Mouse (Mus musculus): ENCODE data around the gene Tbp. TPM values are rescaled to one million over a fixed set of nuclear protein-coding genes. Genes with fewer than 3 reads are reported as not detected.

The Tbp gene
- total and polyA plus RNA-seq, 3 experiments: 9.6 to 20.4 (median 10.9) TPM

DNA sequence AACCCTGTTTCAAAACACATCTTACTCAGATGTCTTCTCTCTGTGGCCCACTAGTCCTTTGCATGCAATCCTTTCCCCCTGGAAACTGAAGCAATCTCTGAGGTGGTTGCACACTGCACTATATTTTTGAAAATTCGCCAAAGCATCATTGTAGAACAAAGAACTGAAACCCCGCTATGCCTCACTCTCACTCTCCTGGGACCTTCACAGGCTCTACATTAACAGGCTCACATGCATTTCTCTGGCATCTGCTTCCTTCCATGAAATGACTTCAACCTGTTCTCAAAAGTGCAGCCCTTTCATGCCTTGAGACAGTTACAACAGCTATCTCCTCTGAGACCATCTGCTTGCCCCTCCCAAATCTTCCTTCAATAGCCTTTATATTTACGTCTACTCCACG, 46.8 kb downstream of the Tbp start:
- H3K27me3 ChIP-seq (ENCODE audit: control insufficient read depth, insufficient read depth, low read length): no peaks in the 10 kb centered on the region
- H3K79me2 ChIP-seq (replicated peaks; ENCODE audit: control insufficient read depth, insufficient read depth, low read length): no peaks in the 10 kb centered on the region
- H3K27ac ChIP-seq: no peak overlapping the region
- H3K9ac ChIP-seq (ENCODE audit: low read depth, low read length): no peak overlapping the region
- no peak for DNase-seq
- no peak for TF ChIP-seq EP300 (IDR thresholded peaks at IDR 0.05; ENCODE audit: insufficient read depth, low read depth, low read length)
- TF ChIP-seq POLR2A (IDR thresholded peaks at IDR 0.05; ENCODE audit: insufficient read depth, low read depth, low read length): no peak
- TF ChIP-seq CTCF (IDR thresholded peaks at IDR 0.05): no peak
- intact Hi-C loops (cut with DNase I): no loop called here
- no peaks in the 10 kb centered on the region for H3K4me1 ChIP-seq (ENCODE audit: control insufficient read depth, insufficient read depth, low read length)
- H3K4me3 ChIP-seq: no peak overlapping the region
- H3K36me3 ChIP-seq (ENCODE audit: control insufficient read depth, insufficient read depth, low read length): no peaks in the 10 kb centered on the region
- 59% methylated on average over 4 of the region's 4 CpGs for WGBS

- whole genome bisulfite sequencing: 69% methylated on average over 1 of the region's 1 CpGs
- Histone ChIP-seq H3K79me2 (replicated peaks; ENCODE audit: control insufficient read depth, insufficient read depth, low read length) (no peaks in the 10 kb centered on the region), H3K4me1 (ENCODE audit: control insufficient read depth, insufficient read depth, low read length) (no peaks in the 10 kb centered on the region), H3K27me3 (ENCODE audit: control insufficient read depth, insufficient read depth, low read length) (no peaks in the 10 kb centered on the region), H3K27ac (no peak overlapping the region), H3K9ac (ENCODE audit: low read depth, low read length) (no peak overlapping the region), H3K36me3 (ENCODE audit: control insufficient read depth, insufficient read depth, low read length) (no peaks in the 10 kb centered on the region), H3K4me3 (no peak overlapping the region)
- TF ChIP-seq POLR2A (IDR thresholded peaks at IDR 0.05; ENCODE audit: insufficient read depth, low read depth, low read length) (no peak), CTCF (IDR thresholded peaks at IDR 0.05) (no peak), EP300 (IDR thresholded peaks at IDR 0.05; ENCODE audit: insufficient read depth, low read depth, low read length) (no peak)
- DNase-seq: no peak
- intact Hi-C loops (cut with DNase I): no loop called here
Observed at GRCm38 (mm10) chr17:15549713-15550112, 50.0 kb downstream of the Tbp start.

DNA sequence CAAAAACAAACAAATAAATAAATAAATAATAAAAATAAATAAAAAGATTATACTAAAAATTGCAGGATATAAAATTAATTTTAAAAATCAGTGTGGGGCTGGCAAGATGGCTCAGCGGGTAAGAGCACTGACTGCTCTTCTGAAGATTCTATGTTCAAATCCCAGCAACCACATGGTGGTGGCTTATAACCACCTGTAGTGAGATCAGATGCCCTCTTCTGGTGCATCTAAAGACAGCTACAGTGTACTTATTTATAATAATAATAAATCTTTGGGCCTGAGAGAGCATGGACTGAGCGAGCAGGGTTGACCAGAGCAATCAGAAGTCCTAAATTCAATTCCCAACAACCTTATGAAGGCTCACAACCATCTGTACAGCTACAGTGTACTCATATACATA, 60.3 kb downstream of the Tbp start:
- Histone ChIP-seq H3K4me1 (ENCODE audit: control insufficient read depth, insufficient read depth, low read length) (no peaks in the 10 kb centered on the region; the same call in 1 of the 2 replicates), H3K27ac (no peak overlapping the region), H3K79me2 (replicated peaks; ENCODE audit: control insufficient read depth, insufficient read depth, low read length) (no peaks in the 10 kb centered on the region), H3K4me3 (no peak overlapping the region), H3K36me3 (ENCODE audit: control insufficient read depth, insufficient read depth, low read length) (no peaks in the 10 kb centered on the region), H3K27me3 (ENCODE audit: control insufficient read depth, insufficient read depth, low read length) (no peaks in the 10 kb centered on the region), H3K9ac (ENCODE audit: low read depth, low read length) (no peak overlapping the region)
- intact Hi-C loops (cut with DNase I): loop anchor here (5.0 to 10.0 kb wide), 2 partner anchors 147 to 615 kb away; partner anchors contain the start of genes 1600012H06Rik and Wdr27
- DNase-seq: no peak
- WGBS: 95% methylated on average over 2 of the region's 2 CpGs
- no peak for TF ChIP-seq CTCF (IDR thresholded peaks at IDR 0.05)

DNA sequence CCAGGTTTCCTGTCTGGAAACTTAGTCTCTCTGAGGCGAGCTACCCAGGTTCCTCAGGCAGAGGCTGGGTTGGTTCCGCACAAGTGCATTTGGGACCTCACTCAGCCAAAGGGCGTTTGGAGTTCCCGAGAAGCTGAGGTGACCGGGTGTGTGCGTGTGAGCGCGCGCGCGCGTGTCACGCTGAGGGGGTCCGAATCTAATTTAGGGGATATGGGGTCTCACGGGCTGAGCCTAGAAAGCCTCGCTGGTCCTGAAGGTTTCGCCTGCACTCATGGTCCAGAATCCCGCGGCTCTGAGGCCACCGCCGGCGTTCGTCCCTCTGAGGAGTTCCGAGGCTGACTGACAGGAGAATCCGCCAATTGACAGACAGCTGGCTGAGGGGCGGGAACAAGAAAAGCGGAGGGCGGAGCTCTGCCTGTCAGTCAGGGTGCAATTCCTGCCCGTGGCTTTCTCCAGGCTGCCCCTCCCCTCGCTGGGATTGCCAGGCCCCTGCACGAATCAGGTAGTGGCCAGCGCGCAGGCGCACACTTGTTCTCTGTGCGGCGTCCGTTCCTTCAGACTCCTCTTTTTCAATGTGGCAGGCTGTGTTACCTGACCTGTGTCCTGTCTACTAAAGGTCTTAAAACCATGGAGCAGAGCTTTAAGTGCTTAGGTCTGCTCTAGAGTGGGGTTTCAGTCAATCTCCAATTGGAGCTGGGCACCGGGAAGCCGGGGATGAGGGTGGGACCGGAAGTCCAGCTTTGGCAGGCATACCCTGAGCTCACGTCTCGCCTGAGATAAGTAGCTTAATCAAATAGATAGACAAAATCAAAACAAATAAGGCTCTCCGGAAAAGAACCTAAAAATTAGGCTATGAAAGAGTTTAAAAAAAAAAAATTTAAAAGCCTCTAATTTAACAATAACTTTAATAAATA, 64.6 kb downstream of the Tbp start, which contains the start of gene Prdm9:
Gene Prdm9, minus strand, starts transcription at position 341 of the 914 bp plus-strand sequence.
- Histone ChIP-seq H3K36me3 (ENCODE audit: control insufficient read depth, insufficient read depth, low read length) (no peaks in the 10 kb centered on the region), H3K4me3 (peak within 1 kb of the TSS; percentile 66), H3K27me3 (ENCODE audit: control insufficient read depth, insufficient read depth, low read length) (no peaks in the 10 kb centered on the region), H3K4me1 (ENCODE audit: control insufficient read depth, insufficient read depth, low read length) (no peaks in the 10 kb centered on the region; the same call in 1 of the 2 replicates), H3K27ac (peak within 1 kb of the TSS; percentile 98), H3K9ac (ENCODE audit: low read depth, low read length) (peak within 1 kb of the TSS; percentile 72), H3K79me2 (replicated peaks; ENCODE audit: control insufficient read depth, insufficient read depth, low read length) (no peaks in the 10 kb centered on the region)
- peak; percentile 99 to 100 for DNase-seq
- TF ChIP-seq POLR2A (IDR thresholded peaks at IDR 0.05; ENCODE audit: insufficient read depth, low read depth, low read length) (peak; percentile 93), EP300 (IDR thresholded peaks at IDR 0.05; ENCODE audit: insufficient read depth, low read depth, low read length) (peak; percentile 5; the same call in 1 of the 2 replicates), CTCF (IDR thresholded peaks at IDR 0.05) (no peak)
- WGBS: under 1% methylated on average over 43 of the region's 43 CpGs
- intact Hi-C loops (cut with DNase I): loop anchor here (2.0 to 10.0 kb wide), 3 partner anchors 37 to 619 kb away; partner anchors contain the start of genes 1600012H06Rik, Pdcd2 and Wdr27

DNA sequence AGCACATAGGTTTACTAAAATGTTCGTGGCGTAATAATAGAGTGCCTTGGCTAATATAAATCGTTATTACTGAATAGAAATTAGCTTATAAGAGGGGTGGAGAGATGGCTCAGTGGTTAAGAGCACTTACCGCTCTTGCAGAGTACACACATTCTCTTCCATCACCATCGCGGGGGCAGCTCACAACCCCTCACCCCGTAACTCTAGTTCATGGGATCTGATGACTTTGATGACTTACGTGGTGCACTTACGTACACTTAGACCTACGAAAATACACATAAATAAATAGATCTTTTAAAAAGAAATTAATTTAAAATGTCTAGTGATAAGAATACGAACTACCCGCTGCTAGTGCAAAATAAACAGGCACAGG, 65.2 kb downstream of the Tbp start:
- peak overlapping the region; percentile 66 for H3K4me3 ChIP-seq
- no peak overlapping the region for H3K9ac ChIP-seq (ENCODE audit: low read depth, low read length)
- no peaks in the 10 kb centered on the region; the same call in 1 of the 2 replicates for H3K4me1 ChIP-seq (ENCODE audit: control insufficient read depth, insufficient read depth, low read length)
- H3K79me2 ChIP-seq (replicated peaks; ENCODE audit: control insufficient read depth, insufficient read depth, low read length): no peaks in the 10 kb centered on the region
- peak overlapping the region; percentile 98 for H3K27ac ChIP-seq
- intact Hi-C loops (cut with DNase I): loop anchor here (2.0 to 10.0 kb wide), 3 partner anchors 38 to 620 kb away; partner anchors contain the start of genes 1600012H06Rik, Pdcd2 and Wdr27
- H3K36me3 ChIP-seq (ENCODE audit: control insufficient read depth, insufficient read depth, low read length): no peaks in the 10 kb centered on the region
- WGBS: 39% methylated on average over 12 of the region's 12 CpGs
- H3K27me3 ChIP-seq (ENCODE audit: control insufficient read depth, insufficient read depth, low read length): no peaks in the 10 kb centered on the region
- DNase-seq: no peak
- TF ChIP-seq CTCF (IDR thresholded peaks at IDR 0.05): no peak
- no peak for TF ChIP-seq EP300 (IDR thresholded peaks at IDR 0.05; ENCODE audit: insufficient read depth, low read depth, low read length)
- TF ChIP-seq POLR2A (IDR thresholded peaks at IDR 0.05; ENCODE audit: insufficient read depth, low read depth, low read length): no peak

DNA sequence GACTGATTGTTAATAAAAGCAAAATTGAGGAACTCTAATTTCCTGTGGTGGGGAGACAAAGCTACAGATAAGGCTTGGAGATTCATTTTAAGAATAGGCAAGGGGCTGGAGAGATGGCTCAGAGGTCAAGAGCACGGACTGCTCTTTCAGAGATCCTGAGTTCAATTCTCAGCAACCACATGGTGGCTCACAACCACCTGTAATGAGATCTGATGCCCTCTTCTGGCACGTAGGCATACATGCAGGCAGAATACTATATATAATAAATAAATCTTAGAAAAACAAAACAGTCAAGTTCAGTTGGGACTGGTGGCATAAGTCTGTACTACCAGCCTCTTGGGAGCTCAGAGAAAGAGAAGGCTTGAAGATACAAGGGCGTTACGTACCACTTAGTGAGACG, 67.2 kb downstream of the Tbp start:
- 76% methylated on average over 5 of the region's 5 CpGs for WGBS
- intact Hi-C loops (cut with DNase I): loop anchor here (10.0 kb wide), 1 partner anchor 622 kb away; the partner anchor contains the start of genes 1600012H06Rik and Wdr27
- H3K27me3 ChIP-seq (ENCODE audit: control insufficient read depth, insufficient read depth, low read length): no peaks in the 10 kb centered on the region
- no peaks in the 10 kb centered on the region; the same call in 1 of the 2 replicates for H3K4me1 ChIP-seq (ENCODE audit: control insufficient read depth, insufficient read depth, low read length)
- no peak overlapping the region for H3K9ac ChIP-seq (ENCODE audit: low read depth, low read length)
- H3K27ac ChIP-seq: no peak overlapping the region
- TF ChIP-seq POLR2A (IDR thresholded peaks at IDR 0.05; ENCODE audit: insufficient read depth, low read depth, low read length) (no peak), EP300 (IDR thresholded peaks at IDR 0.05; ENCODE audit: insufficient read depth, low read depth, low read length) (no peak), CTCF (IDR thresholded peaks at IDR 0.05) (peak; percentile 25)
- no peak overlapping the region for H3K4me3 ChIP-seq
- no peaks in the 10 kb centered on the region for H3K79me2 ChIP-seq (replicated peaks; ENCODE audit: control insufficient read depth, insufficient read depth, low read length)
- no peaks in the 10 kb centered on the region for H3K36me3 ChIP-seq (ENCODE audit: control insufficient read depth, insufficient read depth, low read length)
- no peak for DNase-seq

Measured in heart, adult 2 months (tissue).